Mouse (Mus musculus) heart, embryonic 10.5 days (tissue): ENCODE data around the gene Gm49373. TPM values are rescaled to one million over a fixed set of nuclear protein-coding genes. Genes with fewer than 3 reads are reported as not detected.

ENCODE experiments used
- DNase-seq: peaks from one replicate; pipeline ENCODE4 v3.0.0-alpha.2; 2017; ENCODE audit warnings: low spot score
- H3K27ac ChIP-seq: fragments of 300-500 bp; sonication (generic); 2 replicates; pipeline ENCODE4 v1.5.1; 2016; ENCODE audit warnings: mild to moderate bottlenecking
- H3K27me3 ChIP-seq: fragments of 300-500 bp; sonication (generic); 2 replicates; pipeline ENCODE4 v1.6.1; 2016; ENCODE audit warnings: mild to moderate bottlenecking; ENCODE audit not compliant: poor library complexity, insufficient read depth, severe bottlenecking
- H3K36me3 ChIP-seq: fragments of 300-500 bp; sonication (generic); 2 replicates; pipeline ENCODE4 v1.6.1; 2016; ENCODE audit warnings: mild to moderate bottlenecking, moderate library complexity
- H3K4me1 ChIP-seq: fragments of 300-500 bp; sonication (generic); 2 replicates; pipeline ENCODE4 v1.6.1; 2016; ENCODE audit warnings: mild to moderate bottlenecking
- H3K4me3 ChIP-seq: fragments of 300-500 bp; sonication (generic); 2 replicates; pipeline ENCODE4 v1.5.1; 2016; ENCODE audit warnings: mild to moderate bottlenecking, moderate library complexity
- H3K9me3 ChIP-seq: fragments of 300-500 bp; sonication (generic); 2 replicates; pipeline ENCODE4 v1.6.1; 2016; ENCODE audit warnings: mild to moderate bottlenecking, moderate library complexity
- WGBS: fragments of 180-500 bp; shearing (Covaris S2); methylation state at CpG from one replicate; pipeline ENCODE4 v1.1.7; 2016; 5-methylcytosine and 5-hydroxymethylcytosine counted together
- microRNA counts: library from miRNA; unstranded; fragments of <30 nt; microRNA quantifications from one replicate; lab custom pipeline; 2017
- microRNA-seq: library from miRNA; unstranded; fragments of <30 nt; microRNA quantifications from one replicate; pipeline ENCODE4, GENCODE M21; 2017
- polyA plus RNA-seq: library from polyadenylated mRNA; unstranded; fragments of >200 nt; fragmentation: Nextera tagmentation; extraction: Ambion mirVana; gene quantifications from 2 replicates; pipeline ENCODE4 v1.2.1, GENCODE M21; 2016

Gm49373 gene
- polyA plus RNA-seq, 1 experiment from 2014 or later: 0.79 TPM

- no peak for DNase-seq
- H3K27me3 ChIP-seq: peaks cover 58% of the 10 kb centered on the region
- H3K4me3 ChIP-seq: no peak overlapping the region
- 80% methylated on average over 2 of the region's 2 CpGs for WGBS
- H3K36me3 ChIP-seq: no peaks in the 10 kb centered on the region
- no peak overlapping the region for H3K27ac ChIP-seq
- H3K9me3 ChIP-seq: no peaks in the 10 kb centered on the region
- peaks cover 23% of the 10 kb centered on the region for H3K4me1 ChIP-seq
Measured at GRCm38 (mm10) chr9:21018600-21018999, 54.3 kb downstream of the Gm49373 start.

DNA sequence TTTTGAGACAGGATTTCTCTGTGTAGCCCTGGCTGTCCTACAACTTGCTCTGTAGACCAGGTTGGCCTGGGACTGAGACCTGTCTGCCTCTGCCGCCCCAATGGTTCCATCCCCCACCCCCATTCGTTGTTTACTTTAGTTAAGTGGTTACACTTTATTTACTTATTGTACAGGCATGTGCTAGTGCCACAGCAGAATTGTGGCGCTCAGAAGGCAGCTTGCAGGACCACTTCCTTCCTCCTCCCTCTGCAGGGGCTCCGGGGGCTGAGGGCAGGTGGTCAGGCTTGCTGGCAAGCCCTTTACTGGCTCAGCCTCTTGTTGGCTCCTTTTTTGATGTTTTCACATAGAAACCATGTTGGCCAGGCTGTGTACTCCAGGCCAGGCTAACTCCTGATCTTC, 55.7 kb downstream of the Gm49373 start:
- DNase-seq: no peak
- 27% methylated on average over 4 of the region's 4 CpGs for WGBS
- Histone ChIP-seq H3K27me3 (peaks cover 60% of the 10 kb centered on the region), H3K9me3 (no peaks in the 10 kb centered on the region), H3K36me3 (no peaks in the 10 kb centered on the region), H3K27ac (no peak overlapping the region), H3K4me3 (peak overlapping the region; percentile 57), H3K4me1 (peaks cover 25% of the 10 kb centered on the region)

GRCm38 (mm10) chr9:21016331-21017176, 56.3 kb downstream of the Gm49373 start:
- Histone ChIP-seq H3K27ac (no peak overlapping the region), H3K4me3 (peak overlapping the region; percentile 57), H3K27me3 (peaks cover 64% of the 10 kb centered on the region), H3K36me3 (no peaks in the 10 kb centered on the region), H3K9me3 (no peaks in the 10 kb centered on the region), H3K4me1 (peaks cover 27% of the 10 kb centered on the region)
- 6% methylated on average over 17 of the region's 17 CpGs for WGBS
- no peak for DNase-seq

DNA sequence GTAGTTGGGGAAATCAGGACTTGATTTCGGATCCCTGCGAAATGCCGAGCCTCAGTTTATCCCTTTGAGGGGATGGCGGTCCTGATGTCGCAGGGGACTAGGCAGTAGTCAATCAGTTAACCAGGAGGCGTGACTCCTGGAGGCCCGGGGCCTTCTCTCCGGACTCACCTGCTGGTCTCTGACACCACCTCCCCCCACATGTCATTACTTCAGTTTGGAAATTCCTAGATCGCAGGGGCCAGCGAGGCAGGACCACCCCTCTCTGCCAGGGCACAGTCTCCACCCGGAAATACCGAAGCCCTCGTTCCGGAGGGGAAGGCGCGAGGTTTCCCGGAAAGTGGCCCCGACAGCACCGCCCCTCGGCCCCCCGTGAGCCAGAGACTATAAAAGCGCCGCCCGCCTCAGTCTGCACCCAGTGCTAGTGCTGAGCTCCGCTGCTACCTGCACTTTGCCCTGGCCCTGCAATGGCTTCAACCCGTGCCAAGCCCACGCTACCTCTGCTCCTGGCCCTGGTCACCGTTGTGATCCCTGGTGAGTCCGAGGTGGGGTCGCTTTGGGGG, 57.2 kb downstream of the Gm49373 start, which contains the start of gene Icam1:
Gene Icam1 (plus strand): TSS at position 415 of the 560 bp plus-strand sequence.
- DNase-seq: no peak
- no peaks in the 10 kb centered on the region for H3K36me3 ChIP-seq
- peak within 1 kb of the TSS; percentile 57 for H3K4me3 ChIP-seq
- H3K27me3 ChIP-seq: peaks cover 64% of the 10 kb centered on the region
- WGBS: 2% methylated on average over 30 of the region's 30 CpGs
- peaks cover 27% of the 10 kb centered on the region for H3K4me1 ChIP-seq
- no peaks in the 10 kb centered on the region for H3K9me3 ChIP-seq
- peak within 1 kb of the TSS; percentile 47 for H3K27ac ChIP-seq

DNA sequence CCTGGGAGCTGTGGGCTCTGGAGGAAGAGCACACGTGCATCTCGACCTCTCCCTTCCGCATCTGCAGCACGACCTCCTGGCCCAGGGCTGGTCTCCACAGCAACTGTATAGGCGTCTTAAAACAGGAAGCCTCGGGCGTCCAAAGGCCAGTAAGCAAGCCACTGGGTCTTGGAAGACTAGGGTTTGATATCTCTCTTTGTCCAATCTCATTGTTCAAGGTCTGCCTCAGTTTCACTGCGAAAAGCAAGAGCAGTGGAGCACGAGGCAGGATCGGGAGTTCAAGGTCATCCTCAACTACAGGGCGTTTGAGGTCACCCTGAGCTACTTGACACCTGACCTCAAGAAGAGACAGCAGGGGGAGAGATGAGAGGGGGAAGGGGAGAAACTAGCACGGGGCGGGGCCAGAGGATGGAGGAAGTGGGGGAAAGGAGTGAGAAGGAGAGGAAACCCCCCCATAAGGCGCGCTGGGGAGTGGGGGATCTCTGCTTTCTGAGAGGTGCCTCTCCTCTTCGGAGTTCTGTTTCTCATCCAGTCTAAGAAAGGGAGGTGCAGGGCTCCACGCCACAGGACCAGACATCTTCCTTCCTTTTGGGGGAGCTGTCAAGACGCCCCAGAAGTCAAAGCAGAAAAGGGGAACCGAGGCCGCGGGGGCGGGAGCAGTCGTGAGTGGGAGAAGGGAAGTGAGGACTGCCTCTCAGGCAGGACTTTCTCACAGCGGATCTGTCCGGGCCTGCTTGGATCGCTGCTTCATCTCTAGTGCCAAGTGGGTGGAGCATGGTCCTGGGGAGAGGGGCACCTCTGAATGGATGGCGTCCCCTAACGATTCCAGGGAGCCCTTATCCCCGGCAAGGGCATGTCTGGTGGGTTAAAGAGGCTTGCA, 58.0 kb downstream of the Gm49373 start:
- Histone ChIP-seq H3K4me1 (peaks cover 27% of the 10 kb centered on the region), H3K9me3 (no peaks in the 10 kb centered on the region), H3K27ac (peak overlapping the region; percentile 47), H3K36me3 (no peaks in the 10 kb centered on the region), H3K27me3 (peaks cover 64% of the 10 kb centered on the region), H3K4me3 (peak overlapping the region; percentile 57)
- 1% methylated on average over 29 of the region's 29 CpGs for WGBS
- DNase-seq: no peak

MicroRNA genes within 50 kb of the gene (microRNA counts, 519-probe panel; counts per million panel counts)
- microRNA mmu-miR-1900 (lab: Ali Mortazavi, UCI): 4,990 counts per million, percentile 37 among the panel's probes with 10 or more counts

Small RNA genes within 50 kb of the gene (microRNA-seq; reads per million reads assigned to microRNA genes)
- gene Mir1900 (not detected), gene Mir7082 (2.5 reads per million, percentile 2 among the genes with 10 or more reads in this experiment)

Other genes with a start within 250 kb of the Gm49373 start
- gene A230050P20Rik, start 204.5 kb downstream of the Gm49373 start, polyA plus RNA-seq: 2.5 and 3.0 TPM in 2 replicates
- 3.5 and 7.2 TPM in 2 replicates for gene Angptl6, start 193.4 kb downstream of the Gm49373 start, polyA plus RNA-seq
- 66.0 and 95.8 TPM in 2 replicates for gene Ppan, start 184.9 kb downstream of the Gm49373 start, polyA plus RNA-seq
- 327 and 389 TPM in 2 replicates for gene Eif3g, start 174.5 kb downstream of the Gm49373 start, polyA plus RNA-seq
- 105 and 110 TPM in 2 replicates for gene Dnmt1, start 113.2 kb downstream of the Gm49373 start, polyA plus RNA-seq
- gene S1pr2, start 96.3 kb downstream of the Gm49373 start, polyA plus RNA-seq: 25.1 and 34.6 TPM in 2 replicates
- 157 and 162 TPM in 2 replicates for gene Mrpl4, start 70.4 kb downstream of the Gm49373 start, polyA plus RNA-seq
- 7.7 and 9.7 TPM in 2 replicates for gene Icam1, start 57.1 kb downstream of the Gm49373 start, polyA plus RNA-seq
- gene Icam4, start 43.7 kb downstream of the Gm49373 start, polyA plus RNA-seq: 15.2 and 19.9 TPM in 2 replicates
- gene Icam5, start 41.0 kb downstream of the Gm49373 start, polyA plus RNA-seq: 0.06 and 0.09 TPM in 2 replicates
- gene Zglp1, start 6.0 kb downstream of the Gm49373 start, polyA plus RNA-seq: 1.0 and 1.9 TPM in 2 replicates
- gene Fdx1l, start 518 bp upstream of the Gm49373 start, polyA plus RNA-seq: 64.6 and 79.5 TPM in 2 replicates
- gene Gm38431, start 18.9 kb upstream of the Gm49373 start, polyA plus RNA-seq: 3.2 and 3.4 TPM in 2 replicates
- 76.7 and 83.9 TPM in 2 replicates for gene Raver1, start 18.9 kb upstream of the Gm49373 start, polyA plus RNA-seq
- gene Tyk2, start 58.1 kb upstream of the Gm49373 start, polyA plus RNA-seq: 12.6 and 16.5 TPM in 2 replicates
- 286 and 333 TPM in 2 replicates for gene Cdc37, start 76.9 kb upstream of the Gm49373 start, polyA plus RNA-seq
- 7.5 and 9.0 TPM in 2 replicates for gene Pde4a, start 92.6 kb upstream of the Gm49373 start, polyA plus RNA-seq
- 51.4 and 52.4 TPM in 2 replicates for gene Keap1, start 166.3 kb upstream of the Gm49373 start, polyA plus RNA-seq
- 0.46 and 0.47 TPM in 2 replicates for gene S1pr5, start 175.3 kb upstream of the Gm49373 start, polyA plus RNA-seq
- 50.6 and 57.9 TPM in 2 replicates for gene Atg4d, start 192.2 kb upstream of the Gm49373 start, polyA plus RNA-seq
- gene Kri1, start 214.9 kb upstream of the Gm49373 start, polyA plus RNA-seq: 14.5 and 21.3 TPM in 2 replicates
- gene Cdkn2d, start 218.3 kb upstream of the Gm49373 start, polyA plus RNA-seq: 69.0 and 93.4 TPM in 2 replicates
- 2.0 and 6.1 TPM in 2 replicates for gene Ap1m2, start 239.2 kb upstream of the Gm49373 start, polyA plus RNA-seq
- gene Slc44a2, start 247.6 kb upstream of the Gm49373 start, polyA plus RNA-seq: 69.2 and 70.4 TPM in 2 replicates